Mouse (Mus musculus) heart, postnatal 0 days (tissue): ENCODE data around the gene Pla2g4f. TPM values are rescaled to one million over a fixed set of nuclear protein-coding genes. Genes with fewer than 3 reads are reported as not detected.
A peak's percentile ranks its signal among the peaks of the same experiment; 100 is the strongest.

ENCODE experiments used
- ATAC-seq: fragments of 200-750 bp; cut with Nextera tagmentation; 2 replicates; pipeline ENCODE4 v1.8.0; 2017; ENCODE audit warnings: low read depth, moderate number of reproducible peaks, moderate library complexity; ENCODE audit not compliant: insufficient read depth
- DNase-seq: peaks from one replicate; pipeline ENCODE4 v3.0.0-alpha.2; 2016; ENCODE audit warnings: low spot score
- H3K27ac ChIP-seq: fragments of 300-500 bp; sonication (generic); 2 replicates; pipeline ENCODE4 v1.5.1; 2014; ENCODE audit warnings: low read depth, mild to moderate bottlenecking
- H3K27me3 ChIP-seq: fragments of 300-500 bp; sonication (generic); 2 replicates; pipeline ENCODE4 v1.6.1; 2014; ENCODE audit warnings: low read length, mixed read lengths; ENCODE audit not compliant: control insufficient read depth, insufficient read depth
- H3K36me3 ChIP-seq: fragments of 300-500 bp; sonication (generic); replicated peaks from 2 replicates; pipeline ENCODE4 v1.6.1; 2014; ENCODE audit warnings: low read length, mixed read lengths; ENCODE audit not compliant: control insufficient read depth, insufficient read depth
- H3K4me1 ChIP-seq: fragments of 300-500 bp; sonication (generic); 2 replicates; pipeline ENCODE4 v1.6.1; 2014; ENCODE audit warnings: antibody characterized with exemption; ENCODE audit not compliant: control insufficient read depth, insufficient read depth
- H3K4me2 ChIP-seq: fragments of 300-500 bp; sonication (generic); 2 replicates; pipeline ENCODE4 v1.6.1; 2014; ENCODE audit warnings: low read depth, mild to moderate bottlenecking, low read length, moderate library complexity
- H3K4me3 ChIP-seq: fragments of 300-500 bp; sonication (generic); 2 replicates; pipeline ENCODE4 v1.5.1; 2014; ENCODE audit warnings: low read depth, low read length
- H3K9ac ChIP-seq: fragments of 300-500 bp; sonication (generic); replicated peaks from 2 replicates; pipeline ENCODE4 v1.6.1; 2014; ENCODE audit warnings: low read depth, low read length, mixed read lengths
- H3K9me3 ChIP-seq: fragments of 300-500 bp; sonication (generic); replicated peaks from 2 replicates; pipeline ENCODE4 v1.6.1; 2016; ENCODE audit warnings: low read length; ENCODE audit not compliant: control insufficient read depth
- CTCF ChIP-seq: IDR thresholded peaks from 2 replicates; pipeline ENCODE4 v1.5.1; 2016; ENCODE audit warnings: antibody characterized with exemption, control low read depth, low read depth
- EP300 ChIP-seq: IDR thresholded peaks from 2 replicates; pipeline ENCODE4 v1.6.1; 2016; ENCODE audit warnings: antibody characterized with exemption, low read depth
- WGBS: fragments of 180-500 bp; shearing (Covaris S2); extraction: QIAGEN DNeasy Blood & Tissue Kit; methylation state at CpG from one replicate; pipeline ENCODE4 v1.1.7; 2014; 5-methylcytosine and 5-hydroxymethylcytosine counted together
- polyA plus RNA-seq: library from polyadenylated mRNA; unstranded; fragments of >200 nt; fragmentation: Nextera tagmentation; extraction: Ambion mirVana; gene quantifications from 2 replicates; pipeline ENCODE4 v1.2.1, GENCODE M21; 2015
- total RNA-seq: library from RNA; depleted of rRNA; stranded (reverse); fragments of >200 nt; gene quantifications from 2 replicates; pipeline ENCODE4 v1.2.3, GENCODE M21; 2014; ENCODE audit warnings: low replicate concordance; rRNA removed

Gene Pla2g4f
- not detected in 2 replicates for total RNA-seq
- polyA plus RNA-seq: 0.04 TPM in 1 of 2 replicates, not detected in the other

DNA sequence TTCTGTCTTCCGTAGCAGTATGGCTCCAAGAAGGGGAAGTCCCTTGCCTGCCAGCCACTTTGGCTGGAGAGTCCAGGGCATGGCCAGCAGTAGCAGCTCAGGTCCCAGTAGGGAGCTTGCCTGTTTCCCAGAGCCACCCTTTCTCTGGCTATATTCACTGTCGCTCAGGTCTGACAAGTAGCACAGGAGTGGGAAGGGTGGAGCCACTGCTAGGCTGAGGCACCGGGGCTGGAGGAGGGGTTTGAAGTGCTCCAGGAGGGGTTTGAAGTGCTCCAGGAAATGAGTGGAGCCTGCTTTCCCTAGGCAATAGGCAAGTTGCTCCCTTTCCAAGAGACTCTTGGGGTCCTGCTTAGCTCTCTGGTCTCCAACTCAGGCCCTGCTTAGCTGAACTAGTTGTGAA, at the start of gene Pla2g4f:
Pla2g4f (minus strand) TSS at position 190 of the 400 bp plus-strand sequence.
- DNase-seq: no peak
- H3K27ac ChIP-seq: no peak within 1 kb of the TSS

DNA sequence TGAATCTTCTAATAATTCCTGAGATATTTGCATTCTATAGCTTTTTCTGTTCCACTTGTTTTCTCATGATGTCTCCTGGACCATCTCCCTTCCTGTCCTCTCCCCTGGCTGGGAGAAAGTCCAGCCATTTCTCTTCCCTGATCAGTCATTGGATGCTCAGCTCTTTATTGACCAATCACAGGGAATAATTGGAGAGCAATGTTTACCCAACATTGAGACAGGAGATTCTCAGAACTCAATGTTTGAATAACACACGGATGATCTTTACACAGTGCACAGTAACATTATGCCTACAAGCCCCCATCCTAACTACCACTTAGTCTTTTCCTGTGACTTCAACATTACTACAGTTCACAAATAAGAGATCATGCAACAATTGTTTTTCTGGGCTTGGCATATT, 46.5 kb upstream of the Pla2g4f start:
- 78% methylated on average over 1 of the region's 1 CpGs for WGBS
- H3K36me3 ChIP-seq: peaks cover 62% of the 10 kb centered on the region
- no peak overlapping the region for H3K9ac ChIP-seq
- H3K4me3 ChIP-seq: no peak overlapping the region
- H3K27me3 ChIP-seq: no peaks in the 10 kb centered on the region
- TF ChIP-seq CTCF (no peak), EP300 (no peak)
- no peak for ATAC-seq
- H3K27ac ChIP-seq: no peak overlapping the region
- no peaks in the 10 kb centered on the region for H3K4me1 ChIP-seq
- no peak for DNase-seq
- H3K9me3 ChIP-seq: no peaks in the 10 kb centered on the region
- H3K4me2 ChIP-seq: no peak overlapping the region

More for the DNA sequence above, at the start of gene Pla2g4f:
- no peak for ATAC-seq
- no peak within 1 kb of the TSS for H3K9ac ChIP-seq
- H3K27me3 ChIP-seq: no peaks in the 10 kb centered on the region
- no peak within 1 kb of the TSS for H3K4me3 ChIP-seq
- no peaks in the 10 kb centered on the region for H3K4me1 ChIP-seq
- TF ChIP-seq EP300 (no peak), CTCF (no peak)
- whole genome bisulfite sequencing: 32% methylated on average over 3 of the region's 3 CpGs
- no peak within 1 kb of the TSS for H3K4me2 ChIP-seq
- no peaks in the 10 kb centered on the region for H3K9me3 ChIP-seq
- peaks cover 29% of the 10 kb centered on the region for H3K36me3 ChIP-seq

DNA sequence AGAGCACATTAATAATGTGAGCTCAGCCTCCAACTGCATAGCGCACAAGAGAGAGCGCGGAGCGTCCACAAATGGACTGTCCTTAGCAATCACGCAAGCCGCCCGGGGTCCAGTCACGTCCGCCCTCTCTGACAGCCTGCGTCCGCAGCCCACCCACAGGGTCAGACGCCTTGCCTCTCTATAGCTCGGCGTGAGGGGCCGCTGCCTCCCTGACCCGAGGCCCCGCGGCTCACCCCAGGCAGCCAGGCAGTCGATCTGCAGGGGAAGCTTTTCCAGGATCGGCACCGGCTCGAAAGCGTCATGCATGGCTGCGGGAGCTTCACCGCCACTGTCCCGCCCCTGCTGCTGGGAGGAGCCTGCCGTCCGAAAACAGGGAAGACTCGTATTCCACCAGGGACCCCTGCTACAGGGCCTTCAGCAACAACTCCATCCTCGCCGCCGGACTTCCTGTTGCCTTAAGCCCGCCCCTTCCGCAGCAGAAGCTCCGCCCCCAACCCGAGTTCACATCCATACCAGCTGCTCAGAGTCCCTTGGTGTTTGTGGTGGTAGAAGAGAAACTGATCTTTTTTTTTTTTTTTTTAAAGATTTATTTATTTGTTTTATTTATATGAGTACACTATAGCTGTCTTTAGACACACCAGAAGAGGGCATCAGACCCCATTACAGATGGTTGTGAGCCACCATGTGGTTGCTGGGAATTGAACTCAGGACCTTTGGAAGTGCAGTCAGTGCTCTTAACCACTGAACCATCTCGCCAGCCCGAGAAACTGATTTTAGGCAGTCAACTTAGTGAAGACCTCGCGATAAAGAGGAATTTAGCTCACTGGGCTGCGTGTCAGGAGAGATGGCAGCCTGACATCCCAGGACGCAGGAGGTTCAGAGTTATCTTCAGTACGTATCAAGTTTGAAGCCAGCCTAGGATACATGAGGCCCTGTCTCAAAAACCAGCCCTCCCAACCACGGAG, 39.0 kb upstream of the Pla2g4f start, which contains the start of gene Vps39:
Vps39 (minus strand) TSS at position 456 of the 965 bp plus-strand sequence.
- peaks cover 13% of the 10 kb centered on the region; the same call in 1 of the 2 replicates for H3K4me1 ChIP-seq
- H3K36me3 ChIP-seq: peaks cover 30% of the 10 kb centered on the region
- no peak for TF ChIP-seq EP300
- TF ChIP-seq CTCF: no peak
- H3K4me2 ChIP-seq: peak within 1 kb of the TSS; percentile 85
- no peaks in the 10 kb centered on the region for H3K9me3 ChIP-seq
- 11% methylated on average over 43 of the region's 44 CpGs for WGBS
- H3K27me3 ChIP-seq: no peaks in the 10 kb centered on the region
- DNase-seq: peak; percentile 88
- peak within 1 kb of the TSS; percentile 78 for H3K9ac ChIP-seq
- ATAC-seq: peak; percentile 93
- H3K4me3 ChIP-seq: peak within 1 kb of the TSS; percentile 78
- peak within 1 kb of the TSS; percentile 71 for H3K27ac ChIP-seq

DNA sequence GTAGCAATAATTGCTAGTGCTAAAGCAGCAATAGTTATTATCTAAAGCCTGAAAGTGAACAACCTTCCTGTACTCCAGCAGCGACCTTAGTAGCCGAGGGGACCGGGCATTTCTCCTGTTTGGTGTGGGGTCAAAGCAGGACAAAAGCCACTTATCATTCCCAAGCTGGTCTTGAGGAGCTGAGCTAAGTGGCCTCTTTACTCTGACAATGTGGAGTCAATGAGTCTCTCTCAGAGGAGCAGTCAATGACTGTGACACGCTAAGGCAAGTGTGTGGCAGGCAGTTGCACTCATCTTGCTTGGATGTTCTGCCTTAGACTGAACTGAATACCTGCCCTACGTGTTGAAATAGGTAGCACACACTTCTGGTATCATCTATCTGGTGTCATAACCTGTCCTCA, 37.4 kb upstream of the Pla2g4f start:
- TF ChIP-seq EP300 (no peak), CTCF (no peak)
- WGBS: 35% methylated on average over 5 of the region's 5 CpGs
- Histone ChIP-seq H3K4me3 (no peak overlapping the region), H3K9me3 (no peaks in the 10 kb centered on the region), H3K4me1 (peaks cover 13% of the 10 kb centered on the region; the same call in 1 of the 2 replicates), H3K27me3 (no peaks in the 10 kb centered on the region), H3K4me2 (no peak overlapping the region), H3K36me3 (peaks cover 35% of the 10 kb centered on the region), H3K9ac (no peak overlapping the region), H3K27ac (no peak overlapping the region)
- no peak for ATAC-seq
- DNase-seq: no peak

DNA sequence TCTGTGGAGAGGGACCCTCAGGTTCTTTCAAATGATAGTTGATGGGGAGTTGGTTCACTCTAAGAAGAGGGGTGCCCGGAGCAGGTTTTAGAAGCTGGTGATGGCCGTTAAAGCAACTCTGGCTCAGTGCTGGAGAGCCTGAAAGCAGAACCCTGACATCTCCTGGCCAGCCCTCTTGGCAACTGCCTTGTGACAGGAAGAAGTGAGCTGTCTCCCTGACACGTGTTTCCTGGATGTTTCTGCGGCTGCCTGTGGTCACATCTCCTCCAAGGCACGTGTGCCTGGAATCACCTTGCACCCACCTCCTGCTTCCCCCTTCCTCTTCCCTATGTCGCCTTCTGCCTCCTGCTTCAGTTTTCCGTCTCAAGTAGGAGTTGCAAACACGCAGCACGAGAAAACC, 34.2 kb upstream of the Pla2g4f start:
- Histone ChIP-seq H3K9ac (no peak overlapping the region), H3K27ac (peak overlapping the region; percentile 20; the same call in 1 of the 2 replicates), H3K9me3 (no peaks in the 10 kb centered on the region), H3K4me2 (no peak overlapping the region), H3K4me1 (peaks cover 13% of the 10 kb centered on the region; the same call in 1 of the 2 replicates), H3K36me3 (peaks cover 46% of the 10 kb centered on the region), H3K27me3 (no peaks in the 10 kb centered on the region), H3K4me3 (no peak overlapping the region)
- 59% methylated on average over 9 of the region's 9 CpGs for WGBS
- TF ChIP-seq EP300 (no peak), CTCF (no peak)
- peak; percentile 12 for DNase-seq
- no peak for ATAC-seq
